ENCODE assay signal across 12 mouse cellular contexts in genomic region chr17:73075238-73075890, GRCm38 (mm10). TPM values are rescaled to one million over a fixed set of nuclear protein-coding genes. Genes with fewer than 3 reads are reported as not detected.
DNase-seq lines count a peak whose midpoint lies in the region; ATAC-seq and TF ChIP-seq lines count a peak whose summit lies in the region.
"Had no signal": no experiment of that assay in that cellular context is flagged by ENCODE, and none has a peak within 500 bp of the region (broad histone marks: within the 10 kb centered on the region; RNA-seq: fewer than 3 reads in every experiment).

No protein-coding gene starts in this region.

- no peak overlapping the region for H3K4me3 ChIP-seq in hindbrain, embryonic 14.5 days (replicated peaks; ENCODE audit: low read length)
- H3K4me3 ChIP-seq in hindbrain, postnatal 0 days (ENCODE audit: low read length), result no peak overlapping the region
- no peak overlapping the region for H3K4me3 ChIP-seq in liver, postnatal 0 days (ENCODE audit: low read depth, low read length)
- H3K4me3 ChIP-seq: hindbrain, embryonic 13.5 days; liver, embryonic 15.5 days had no signal

- H3K36me3 ChIP-seq in hindbrain, embryonic 14.5 days (replicated peaks; ENCODE audit: control insufficient read depth, insufficient read depth), result no peaks in the 10 kb centered on the region
- H3K36me3 ChIP-seq in hindbrain, postnatal 0 days (ENCODE audit: insufficient read depth, low read length), result no peaks in the 10 kb centered on the region
- H3K36me3 ChIP-seq in liver, postnatal 0 days (replicated peaks; ENCODE audit: insufficient read depth, low read length), result no peaks in the 10 kb centered on the region
- H3K36me3 ChIP-seq: hindbrain, embryonic 13.5 days; liver, embryonic 15.5 days had no signal

- TF ChIP-seq EP300 in liver, postnatal 0 days (IDR thresholded peaks at IDR 0.05; ENCODE audit: low read depth), result no peak

- H3K27ac ChIP-seq in hindbrain, embryonic 14.5 days, result no peak overlapping the region
- no peak overlapping the region for H3K27ac ChIP-seq in hindbrain, postnatal 0 days
- no peak overlapping the region for H3K27ac ChIP-seq in liver, postnatal 0 days (ENCODE audit: low read depth)
- H3K27ac ChIP-seq: hindbrain, embryonic 13.5 days; liver, embryonic 15.5 days had no signal

- ATAC-seq in hindbrain, embryonic 14.5 days (ENCODE audit: low FRiP score), result no peak
- ATAC-seq in hindbrain, postnatal 0 days, result no peak
- ATAC-seq in liver, postnatal 0 days, result no peak

- DNase-seq in hindbrain, embryonic 14.5 days (ENCODE audit: low spot score), result peak; percentile 26
- DNase-seq in hindbrain, postnatal 0 days (ENCODE audit: low spot score), result no peak
- DNase-seq in right cerebral cortex, adult 18-20 months, result peak; percentile 56
- DNase-seq in right cerebral cortex, postnatal 14 days, result no peak
- peak; percentile 26 to 78 for DNase-seq in layer of hippocampus, postnatal 14 days (ENCODE audit: low spot score in 2 of 2)
- no peak for DNase-seq in adrenal gland, postnatal 36 days
- DNase-seq in liver, postnatal 0 days, result no peak
- DNase-seq in heart, postnatal 10 days, result no peak
- DNase-seq: cerebellum, postnatal 25 days; thymus, postnatal 14 days had no signal

- WGBS in hindbrain, embryonic 14.5 days, result 61% methylated on average over 9 of the region's 9 CpGs
- 52% methylated on average over 9 of the region's 9 CpGs for WGBS in hindbrain, postnatal 0 days
- 77% methylated on average over 9 of the region's 9 CpGs for WGBS in liver, postnatal 0 days (ENCODE audit: insufficient replicate concordance)

- no peak overlapping the region for H3K9ac ChIP-seq in hindbrain, embryonic 14.5 days
- H3K9ac ChIP-seq in hindbrain, postnatal 0 days (replicated peaks; ENCODE audit: low read length), result no peak overlapping the region
- no peak overlapping the region for H3K9ac ChIP-seq in liver, postnatal 0 days (replicated peaks)
- H3K9ac ChIP-seq: hindbrain, embryonic 13.5 days; liver, embryonic 15.5 days had no signal

- no peak for TF ChIP-seq CTCF in hindbrain, postnatal 0 days (IDR thresholded peaks at IDR 0.05; ENCODE audit: low read depth)
- no peak for TF ChIP-seq CTCF in liver, postnatal 0 days (IDR thresholded peaks at IDR 0.05; ENCODE audit: low read depth)

- intact Hi-C loops in heart, postnatal 10 days (cut with DNase I), result no loop called here

- H3K27me3 ChIP-seq in hindbrain, embryonic 14.5 days (ENCODE audit: control insufficient read depth, insufficient read depth, low read length), result no peaks in the 10 kb centered on the region
- no peaks in the 10 kb centered on the region for H3K27me3 ChIP-seq in hindbrain, postnatal 0 days (ENCODE audit: insufficient read depth, low read length)
- no peaks in the 10 kb centered on the region for H3K27me3 ChIP-seq in liver, postnatal 0 days (ENCODE audit: insufficient read depth, low read length)
- H3K27me3 ChIP-seq: hindbrain, embryonic 13.5 days; liver, embryonic 15.5 days had no signal

- no peaks in the 10 kb centered on the region for H3K9me3 ChIP-seq in hindbrain, embryonic 14.5 days (ENCODE audit: control insufficient read depth, low read length)
- H3K9me3 ChIP-seq in hindbrain, postnatal 0 days (ENCODE audit: low read length), result no peaks in the 10 kb centered on the region
- H3K9me3 ChIP-seq in liver, postnatal 0 days (ENCODE audit: low read length), result no peaks in the 10 kb centered on the region
- H3K9me3 ChIP-seq: hindbrain, embryonic 13.5 days; liver, embryonic 15.5 days had no signal

- no peak overlapping the region for H3K4me2 ChIP-seq in hindbrain, embryonic 14.5 days (replicated peaks)
- H3K4me2 ChIP-seq in hindbrain, postnatal 0 days (ENCODE audit: low read depth, low read length), result no peak overlapping the region
- H3K4me2 ChIP-seq in liver, postnatal 0 days (ENCODE audit: low read depth, low read length), result no peak overlapping the region
- H3K4me2 ChIP-seq: hindbrain, embryonic 13.5 days; liver, embryonic 15.5 days had no signal

- H3K4me1 ChIP-seq in hindbrain, embryonic 14.5 days (replicated peaks; ENCODE audit: control insufficient read depth, insufficient read depth, low read length), result no peaks in the 10 kb centered on the region
- no peaks in the 10 kb centered on the region for H3K4me1 ChIP-seq in hindbrain, postnatal 0 days (ENCODE audit: insufficient read depth, low read length)
- H3K4me1 ChIP-seq in liver, postnatal 0 days (ENCODE audit: insufficient read depth), result no peaks in the 10 kb centered on the region
- H3K4me1 ChIP-seq: hindbrain, embryonic 13.5 days; liver, embryonic 15.5 days had no signal

RNA-seq across cellular contexts. Expression of gene Lclat1, which starts 32.4 kb away (rescaled TPM):
- polyA plus RNA-seq in hindbrain, embryonic 14.5 days (2014; fragmentation: Nextera tagmentation; extraction: Ambion mirVana), result 21.2 and 26.6 TPM in 2 replicates
- 37.1 and 47.7 TPM in 2 replicates for total RNA-seq in hindbrain, postnatal 0 days (2014; rRNA removed)
- polyA plus RNA-seq in hindbrain, postnatal 0 days (2015; fragmentation: Nextera tagmentation; extraction: Ambion mirVana), result 8.9 and 9.8 TPM in 2 replicates
- 10 to 100 TPM; 33.8 to 37.2 TPM for total RNA-seq in layer of hippocampus, postnatal 14 days (2021)
- total RNA-seq in adrenal gland, postnatal 36 days (2021), result 10 to 100 TPM; 39.4 to 48.0 TPM
- polyA plus RNA-seq in liver, postnatal 0 days (2015; fragmentation: Nextera tagmentation; extraction: Ambion mirVana), result 2.2 and 2.5 TPM in 2 replicates
- total RNA-seq in heart, postnatal 10 days (2021), result 100 to 1,000 TPM; 139 to 218 TPM

Comparison
In these comparisons a context has a peak if more than half of its experiments do, and no peak if none do; other contexts are left out.
1. DNase-seq: peak in hindbrain, embryonic 14.5 days (single experiment), right cerebral cortex, adult 18-20 months (single experiment) and layer of hippocampus, postnatal 14 days (2 of 2); none in hindbrain, postnatal 0 days (single experiment), right cerebral cortex, postnatal 14 days (single experiment), adrenal gland, postnatal 36 days (0 of 2), liver, postnatal 0 days (single experiment) and heart, postnatal 10 days (0 of 2).